21 mouse cellular contexts compared by ENCODE assay signal in the genomic region with DNA sequence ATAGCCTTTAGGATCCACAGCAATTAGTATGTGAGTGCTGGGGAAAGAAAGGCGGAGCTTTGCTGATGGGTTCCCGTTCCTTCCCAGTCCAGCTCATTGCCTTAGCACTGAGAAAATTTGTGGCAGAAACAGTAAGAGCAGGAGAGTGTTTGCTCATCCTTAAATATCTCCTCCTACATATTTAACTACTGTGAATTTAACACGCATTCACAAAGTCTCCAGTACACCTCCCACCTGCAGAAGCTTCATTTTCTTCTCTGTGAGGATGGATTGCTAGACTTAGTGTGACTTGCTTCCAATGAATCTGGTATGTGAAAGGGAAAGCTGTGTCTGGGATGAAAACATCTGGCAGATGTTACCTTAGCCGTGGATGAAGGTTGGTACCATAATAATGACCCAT.
A peak's percentile ranks its signal among the peaks of the same experiment; 100 is the strongest.
DNase-seq lines count a peak whose midpoint lies in the region; ATAC-seq lines count a peak whose summit lies in the region.
"Had no signal": no experiment of that assay in that cellular context is flagged by ENCODE, and none has a peak within 500 bp of the region (broad histone marks: within the 10 kb centered on the region; RNA-seq: fewer than 3 reads in every experiment).

No protein-coding gene starts in this region.

- no peak for DNase-seq in frontal cortex, postnatal 14 days (ENCODE audit: low spot score in 2 of 2)
- DNase-seq in right cerebral cortex, adult 18-20 months, result peak; percentile 38
- DNase-seq in right cerebral cortex, postnatal 14 days, result no peak
- peak; percentile 5 to 7 for DNase-seq in left cerebral cortex, postnatal 14 days (ENCODE audit: low spot score in 2 of 2)
- no peak for DNase-seq in adrenal gland, adult (ENCODE audit: inconsistent age in 2 of 2, low spot score in 1 of 2)
- DNase-seq in kidney, postnatal 14 days, result no peak
- DNase-seq: adrenal gland, postnatal 14 days; cerebellum, adult 18-20 months; cerebellum, postnatal 10 days; forebrain, postnatal 0 days; gastrocnemius, postnatal 25 days; heart, adult 11 months; kidney, postnatal 4 days; liver; lung, embryonic 14.5 days; lung, postnatal 14 days; midbrain, embryonic 14.5 days; thymus, postnatal 14 days had no signal

- intact Hi-C loops in left cerebral cortex, postnatal 14 days (cut with DNase I), result loop anchor here (10.0 kb wide), 1 partner anchor 111 kb away; no protein-coding TSS in a partner anchor

- peak; percentile 99 for ATAC-seq in frontal cortex, adult (ENCODE audit: low TSS enrichment)
- ATAC-seq: forebrain, postnatal 0 days; hindbrain, postnatal 0 days; intestine, embryonic 15.5 days had no signal

Comparison
In these comparisons a context has a peak if more than half of its experiments do, and no peak if none do; other contexts are left out.
1. DNase-seq: peak in right cerebral cortex, adult 18-20 months (single experiment) and left cerebral cortex, postnatal 14 days (2 of 2); none in frontal cortex, postnatal 14 days (0 of 2), right cerebral cortex, postnatal 14 days (single experiment), adrenal gland, adult (0 of 2) and kidney, postnatal 14 days (single experiment).